Mouse (Mus musculus) thymus, postnatal 10 days (tissue): ENCODE results near the gene Sbpl.
"Not testable (repeated sequence)": the region's sequence is repeated elsewhere in the genome, so short reads cannot be mapped to it uniquely, and the experiment has no call there.

ENCODE experiments used
- DNase-seq, 2 experiments: peaks; one replicate each; pipeline ENCODE4 v3.0.0; 2021; ENCODE audit warnings: low spot score in 2 of 2

Gene Sbpl

GRCm38 (mm10) chr17:23960084-23960738 lies 5.1 kb upstream of the Sbpl start:
- peak; percentile 40 to 73 for DNase-seq

DNA sequence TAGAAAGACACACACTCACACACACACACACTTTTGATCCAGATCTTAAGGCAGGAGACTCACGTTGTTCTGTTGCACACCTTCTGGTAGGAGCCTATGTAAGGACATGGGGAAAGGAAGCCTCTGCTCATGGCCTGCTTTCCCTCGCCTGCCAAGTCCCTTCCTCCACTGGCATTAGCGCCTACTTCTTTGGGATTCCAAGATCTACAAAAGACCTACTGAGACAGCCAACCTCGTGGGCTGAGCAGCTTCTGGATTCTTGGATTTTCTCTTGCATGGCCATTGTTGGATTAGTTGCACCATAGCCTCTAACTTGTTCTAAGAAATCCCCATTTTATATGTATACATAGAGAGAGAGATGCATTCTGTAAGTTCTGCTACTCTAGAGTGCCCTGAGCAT lies 4.2 kb downstream of the Sbpl start:
- not testable (repeated sequence) for DNase-seq

DNA sequence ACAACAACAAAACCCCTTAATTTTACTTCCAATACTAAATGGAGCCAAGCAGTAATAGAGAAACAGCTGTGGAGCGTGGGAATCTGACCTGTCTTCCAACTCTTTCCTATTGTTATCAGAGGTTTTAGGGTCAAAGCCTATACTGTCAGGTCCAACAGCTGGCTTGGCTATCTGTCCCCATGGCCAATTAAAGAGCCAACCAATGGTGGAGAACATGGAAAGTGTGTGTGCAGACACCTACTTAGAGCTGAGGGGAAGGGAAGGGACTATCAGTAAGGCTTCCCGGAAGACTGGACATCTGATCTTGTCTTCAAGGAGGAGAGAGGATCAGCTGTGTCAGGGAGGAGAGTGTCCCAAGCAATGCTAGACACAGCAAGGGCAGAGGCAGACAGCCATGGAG lies 6.0 kb downstream of the Sbpl start:
- DNase-seq = no peak

- not testable (repeated sequence) for DNase-seq
Observed at GRCm38 (mm10) chr17:23947486-23947885, 7.6 kb downstream of the Sbpl start.

DNA sequence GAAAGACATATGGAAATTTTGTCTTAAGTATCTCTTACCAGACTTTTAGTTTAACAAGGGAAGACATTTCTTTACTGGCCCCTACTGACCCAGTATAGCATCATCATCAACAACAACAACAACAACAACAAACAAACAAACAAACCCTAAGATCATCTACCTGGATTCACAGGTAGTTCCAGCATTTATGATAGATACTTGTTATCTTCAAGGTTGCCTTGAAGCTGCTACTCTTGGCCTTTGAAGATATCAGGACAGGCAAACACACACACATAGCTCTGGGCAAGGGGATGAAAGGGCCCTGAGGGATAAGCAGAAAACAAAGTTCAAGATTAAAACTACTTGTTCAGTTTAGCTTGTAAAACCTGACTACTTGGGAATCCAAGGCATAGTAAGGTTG lies 13.7 kb downstream of the Sbpl start, which contains the start of gene Sbp:
Gene Sbp (plus strand): TSS at position 301 of the 400 bp plus-strand sequence.
- no peak for DNase-seq

- no peak for DNase-seq
Observed at GRCm38 (mm10) chr17:23931157-23931556, 23.9 kb downstream of the Sbpl start.

GRCm38 (mm10) chr17:23925090-23925493 lies 30.0 kb downstream of the Sbpl start:
- DNase-seq = peak in 1 of 2 experiments; percentile 11

- DNase-seq = peak; percentile 68 to 73
Observed at GRCm38 (mm10) chr17:23924531-23925007, 30.5 kb downstream of the Sbpl start.

- not testable (repeated sequence) for DNase-seq
Observed at GRCm38 (mm10) chr17:23917158-23917557, 37.9 kb downstream of the Sbpl start, which contains the start of gene Dcpp3. Dcpp3 (plus strand) TSS chr17:23917458.
